Mouse (Mus musculus) liver, adult 2 months (tissue): ENCODE measurements around the gene Ube2b.

ENCODE experiments used
- CTCF ChIP-seq: fragments of 200-500 bp; IDR thresholded peaks from 2 replicates; pipeline ENCODE4 v1.5.1; 2011; ENCODE audit warnings: low read depth, low read length, control low read depth
- POLR2A ChIP-seq: fragments of 200-500 bp; IDR thresholded peaks from 2 replicates; pipeline ENCODE4 v1.6.1; 2011; ENCODE audit warnings: low read length, control low read depth; ENCODE audit not compliant: insufficient read depth; ENCODE audit errors: extremely low read depth

- no peak for TF ChIP-seq POLR2A
- no peak for TF ChIP-seq CTCF
Observed at GRCm38 (mm10) chr11:52044156-52044555, 43.6 kb upstream of the Ube2b start.
